Mouse (Mus musculus) ovary, adult 2 months (tissue): ENCODE data around the gene Vmn1r13. TPM values are rescaled to one million over a fixed set of nuclear protein-coding genes. Genes with fewer than 3 reads are reported as not detected.

Source experiments
- polyA plus RNA-seq: library from polyadenylated mRNA; depleted of rRNA; stranded (reverse); fragments of >200 nt; gene quantifications from 2 replicates; pipeline ENCODE4 v1.2.3, GENCODE M21; 2012; rRNA removed

Vmn1r13 gene
- polyA plus RNA-seq: not detected in 2 replicates

GRCm38 (mm10) chr6:57202990-57203389 is at the start of gene Vmn1r13:
Vmn1r13 (plus strand) TSS chr6:57203290.

GRCm38 (mm10) chr6:57156619-57157018 is 46.5 kb upstream of the Vmn1r13 start, which contains the start of gene Vmn1r12:
Vmn1r12 (plus strand) TSS chr6:57156919.

GRCm38 (mm10) chr6:57231386-57231785 is 28.3 kb downstream of the Vmn1r13 start, which contains the start of gene Vmn1r14:
Vmn1r14 (plus strand) TSS chr6:57231686.

GRCm38 (mm10) chr6:57257652-57258051 is 54.6 kb downstream of the Vmn1r13 start, which contains the start of gene Vmn1r15:
Vmn1r15 (plus strand) TSS chr6:57257952.

Other genes starting within 250 kb of the Vmn1r13 start
- not detected in 2 replicates for gene Vmn1r5, start 233.0 kb upstream of the Vmn1r13 start, polyA plus RNA-seq
- gene Vmn1r6, start 206.0 kb upstream of the Vmn1r13 start, polyA plus RNA-seq: not detected in 2 replicates
- gene Vmn1r7, start 178.0 kb upstream of the Vmn1r13 start, polyA plus RNA-seq: not detected in 2 replicates
- gene Vmn1r8, start 171.0 kb upstream of the Vmn1r13 start, polyA plus RNA-seq: not detected in 2 replicates
- not detected in 2 replicates for gene Vmn1r9, start 136.5 kb upstream of the Vmn1r13 start, polyA plus RNA-seq
- gene Vmn1r10, start 93.8 kb upstream of the Vmn1r13 start, polyA plus RNA-seq: not detected in 2 replicates
- not detected in 2 replicates for gene Vmn1r11, start 69.8 kb upstream of the Vmn1r13 start, polyA plus RNA-seq
- not detected in 2 replicates for gene Vmn1r12, start 46.4 kb upstream of the Vmn1r13 start, polyA plus RNA-seq
- gene Vmn1r14, start 28.4 kb downstream of the Vmn1r13 start, polyA plus RNA-seq: not detected in 2 replicates
- not detected in 2 replicates for gene Vmn1r15, start 54.7 kb downstream of the Vmn1r13 start, polyA plus RNA-seq
- gene Vmn1r16, start 126.2 kb downstream of the Vmn1r13 start, polyA plus RNA-seq: not detected in 2 replicates
- gene Vmn1r17, start 160.4 kb downstream of the Vmn1r13 start, polyA plus RNA-seq: not detected in 2 replicates
- not detected in 2 replicates for gene Vmn1r18, start 192.5 kb downstream of the Vmn1r13 start, polyA plus RNA-seq
- not detected in 2 replicates for gene Vmn1r19, start 200.5 kb downstream of the Vmn1r13 start, polyA plus RNA-seq
- gene Vmn1r20, start 225.6 kb downstream of the Vmn1r13 start, polyA plus RNA-seq: not detected in 2 replicates